Mouse (Mus musculus): ENCODE measurements around the gene Bcas3. TPM values are rescaled to one million over a fixed set of nuclear protein-coding genes. Genes with fewer than 3 reads are reported as not detected.

Bcas3 gene
- polyA plus RNA-seq, 1 experiment, result 21.2 TPM

DNA sequence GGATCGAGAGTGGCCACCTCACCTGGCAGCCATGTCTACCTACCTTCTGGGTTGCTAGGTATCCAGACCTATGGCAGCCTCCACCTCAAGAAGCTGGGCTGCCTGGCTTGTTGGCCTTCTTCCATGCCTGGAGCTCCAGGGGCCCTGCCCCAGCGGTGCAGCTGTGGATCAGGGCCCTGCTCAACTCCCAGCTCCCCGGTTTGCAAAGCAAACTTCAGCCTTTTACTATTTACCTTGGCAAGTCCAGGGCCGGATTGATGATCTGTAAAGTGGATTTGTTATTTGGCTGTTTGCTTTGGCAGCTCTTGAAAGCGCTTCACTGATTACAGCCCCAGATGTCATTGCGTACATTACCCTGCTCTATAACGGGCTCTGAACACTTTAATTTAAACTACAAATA, 422.5 kb downstream of the Bcas3 start:
- Histone ChIP-seq H3K27ac (replicated peaks; ENCODE audit: low read depth, low read length) (peak overlapping the region; percentile 81; the same call in 1 of the 2 replicates), H3K4me1 (ENCODE audit: control insufficient read depth, insufficient read depth, insufficient read length, low read length) (peaks cover 44% of the 10 kb centered on the region), H3K4me3 (ENCODE audit: insufficient read depth, low read depth, low read length) (no peak overlapping the region)

- H3K4me3 ChIP-seq (ENCODE audit: insufficient read depth, low read depth, low read length), result no peak overlapping the region
- peak overlapping the region; percentile 81 for H3K27ac ChIP-seq (replicated peaks; ENCODE audit: low read depth, low read length)
- peaks cover 40% of the 10 kb centered on the region for H3K4me1 ChIP-seq (ENCODE audit: control insufficient read depth, insufficient read depth, insufficient read length, low read length)
These were observed 423.9 kb downstream of the Bcas3 start for GRCm38 (mm10) chr11:85776861-85777360.

DNA sequence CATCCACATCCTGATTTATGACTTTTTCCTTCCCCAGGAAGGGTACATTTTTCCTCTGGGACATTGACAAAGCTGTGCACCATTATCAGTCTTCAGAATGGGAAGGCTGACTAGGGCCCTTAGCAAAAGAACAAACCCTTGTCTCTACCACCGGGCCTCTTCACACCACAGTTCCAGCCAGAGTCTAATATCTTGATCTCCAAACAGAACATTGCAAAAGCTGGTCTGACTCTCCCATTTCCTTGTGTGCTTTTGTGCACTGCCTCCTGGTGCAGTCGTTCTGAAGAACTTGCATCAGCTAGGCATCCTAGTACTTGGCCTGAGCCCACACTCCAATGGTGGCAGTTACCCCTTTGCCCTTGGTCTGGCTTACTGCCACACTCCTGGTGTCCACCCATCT, 425.0 kb downstream of the Bcas3 start:
- H3K4me1 ChIP-seq (ENCODE audit: control insufficient read depth, insufficient read depth, insufficient read length, low read length), result peaks cover 36% of the 10 kb centered on the region
- no peak overlapping the region for H3K4me3 ChIP-seq (ENCODE audit: insufficient read depth, low read depth, low read length)
- H3K27ac ChIP-seq (replicated peaks; ENCODE audit: low read depth, low read length), result no peak overlapping the region

- H3K27ac ChIP-seq (replicated peaks; ENCODE audit: low read depth, low read length), result no peak overlapping the region
- no peak overlapping the region for H3K4me3 ChIP-seq (ENCODE audit: insufficient read depth, low read depth, low read length)
These were observed 427.3 kb downstream of the Bcas3 start for GRCm38 (mm10) chr11:85780303-85780702.

DNA sequence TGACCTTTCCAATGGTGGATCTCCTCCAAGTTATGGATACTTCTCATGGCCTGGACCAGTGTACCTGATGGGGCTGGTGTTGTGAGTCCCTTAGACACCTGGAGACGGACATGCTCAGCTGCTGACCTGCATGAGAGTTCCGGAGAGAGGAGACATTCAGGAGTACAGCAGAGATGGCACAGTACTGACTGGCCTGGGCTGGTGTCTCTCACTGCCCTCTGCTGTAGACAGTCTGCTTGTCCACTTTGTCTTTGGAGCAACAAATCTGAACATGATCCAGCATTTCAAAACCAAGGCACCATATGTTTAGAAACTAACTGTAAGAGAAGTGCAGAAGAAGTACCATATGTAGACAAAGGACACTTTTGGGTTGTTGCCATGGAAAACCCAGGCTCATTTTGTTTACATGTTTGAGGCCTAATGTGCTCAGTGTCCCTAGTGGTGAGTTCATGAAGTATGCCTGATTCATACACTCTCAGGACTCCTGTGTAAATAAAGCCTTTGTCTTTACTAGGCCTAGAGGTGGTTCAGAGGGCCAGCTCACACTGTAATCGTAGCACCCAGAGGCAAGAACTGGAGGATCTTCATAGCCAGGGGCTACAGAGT, 433.2 kb downstream of the Bcas3 start:
- Histone ChIP-seq H3K4me1 (ENCODE audit: control insufficient read depth, insufficient read depth, insufficient read length, low read length) (no peaks in the 10 kb centered on the region), H3K27ac (replicated peaks; ENCODE audit: low read depth, low read length) (no peak overlapping the region), H3K4me3 (ENCODE audit: insufficient read depth, low read depth, low read length) (no peak overlapping the region)

More at GRCm38 (mm10) chr11:85780303-85780702, 427.3 kb downstream of the Bcas3 start:
- peaks cover 20% of the 10 kb centered on the region for H3K4me1 ChIP-seq (ENCODE audit: control insufficient read depth, insufficient read depth, insufficient read length, low read length)

DNA sequence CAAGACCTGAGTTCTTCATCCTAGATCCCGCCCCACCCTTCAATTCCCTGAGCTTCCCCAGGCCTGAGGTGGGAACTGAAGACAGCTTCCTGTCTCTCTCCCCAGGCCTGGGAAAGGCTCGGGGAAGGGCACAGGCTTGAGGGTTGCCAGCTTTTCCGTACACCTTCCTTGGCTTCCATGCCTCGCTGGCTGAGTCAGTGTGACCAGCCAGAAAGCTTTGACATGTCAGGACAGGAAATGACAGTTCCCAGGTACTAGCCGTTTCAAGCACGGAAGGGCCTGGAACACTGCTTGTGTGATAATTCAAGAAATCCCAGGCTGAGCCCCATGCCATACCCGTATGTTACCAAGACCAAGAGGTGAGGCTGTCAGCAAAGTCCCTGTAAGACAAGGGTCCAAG, 436.8 kb downstream of the Bcas3 start:
- Histone ChIP-seq H3K27ac (replicated peaks; ENCODE audit: low read depth, low read length) (no peak overlapping the region), H3K4me1 (ENCODE audit: control insufficient read depth, insufficient read depth, insufficient read length, low read length) (peaks cover 5% of the 10 kb centered on the region; the same call in 1 of the 2 replicates), H3K4me3 (ENCODE audit: insufficient read depth, low read depth, low read length) (no peak overlapping the region)

DNA sequence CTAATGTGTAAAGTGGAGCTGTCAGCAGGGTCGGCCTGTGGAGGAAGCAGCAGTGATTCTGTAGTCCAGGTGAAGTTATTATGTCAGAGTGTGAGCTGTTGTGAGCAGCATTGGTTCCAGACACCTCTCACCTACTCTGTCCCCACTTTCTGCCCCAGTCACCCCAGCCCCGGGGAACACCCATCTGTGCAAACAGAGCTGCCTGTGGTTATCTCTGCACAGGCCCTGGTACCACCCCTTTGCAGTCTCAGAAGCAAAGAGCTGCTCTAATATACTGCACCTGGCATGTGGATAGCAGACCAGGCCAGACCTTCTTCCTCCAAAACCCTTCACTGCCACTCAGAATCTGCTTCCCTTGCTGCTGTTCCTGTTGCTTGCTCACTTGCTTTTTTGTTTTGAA, 437.3 kb downstream of the Bcas3 start:
- Histone ChIP-seq H3K4me1 (ENCODE audit: control insufficient read depth, insufficient read depth, insufficient read length, low read length) (peaks cover 5% of the 10 kb centered on the region; the same call in 1 of the 2 replicates), H3K4me3 (ENCODE audit: insufficient read depth, low read depth, low read length) (no peak overlapping the region), H3K27ac (replicated peaks; ENCODE audit: low read depth, low read length) (no peak overlapping the region)

DNA sequence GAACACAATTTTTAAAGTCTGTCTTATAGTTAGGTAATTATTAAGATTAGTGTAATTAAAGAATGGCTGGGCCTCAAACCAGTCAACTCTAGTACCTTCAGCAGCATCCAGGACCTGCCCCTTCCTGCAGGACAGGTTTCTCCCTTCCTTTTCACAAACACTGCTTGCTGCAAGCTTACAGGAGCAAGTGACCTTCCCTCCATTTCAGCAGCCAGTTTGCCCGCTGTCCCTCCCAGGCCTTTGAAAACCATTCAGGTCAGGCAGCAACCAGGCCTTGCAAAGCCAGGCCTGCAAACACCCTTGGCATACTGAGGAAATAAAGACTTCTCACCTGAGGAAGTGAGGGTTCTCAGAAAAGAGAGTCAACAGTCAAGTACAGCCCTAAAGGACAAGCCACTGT, 438.2 kb downstream of the Bcas3 start:
- no peak overlapping the region for H3K4me3 ChIP-seq (ENCODE audit: insufficient read depth, low read depth, low read length)
- no peak overlapping the region; the same call in 1 of the 2 replicates for H3K27ac ChIP-seq (replicated peaks; ENCODE audit: low read depth, low read length)
- H3K4me1 ChIP-seq (ENCODE audit: control insufficient read depth, insufficient read depth, insufficient read length, low read length), result peaks cover 5% of the 10 kb centered on the region; the same call in 1 of the 2 replicates

DNA sequence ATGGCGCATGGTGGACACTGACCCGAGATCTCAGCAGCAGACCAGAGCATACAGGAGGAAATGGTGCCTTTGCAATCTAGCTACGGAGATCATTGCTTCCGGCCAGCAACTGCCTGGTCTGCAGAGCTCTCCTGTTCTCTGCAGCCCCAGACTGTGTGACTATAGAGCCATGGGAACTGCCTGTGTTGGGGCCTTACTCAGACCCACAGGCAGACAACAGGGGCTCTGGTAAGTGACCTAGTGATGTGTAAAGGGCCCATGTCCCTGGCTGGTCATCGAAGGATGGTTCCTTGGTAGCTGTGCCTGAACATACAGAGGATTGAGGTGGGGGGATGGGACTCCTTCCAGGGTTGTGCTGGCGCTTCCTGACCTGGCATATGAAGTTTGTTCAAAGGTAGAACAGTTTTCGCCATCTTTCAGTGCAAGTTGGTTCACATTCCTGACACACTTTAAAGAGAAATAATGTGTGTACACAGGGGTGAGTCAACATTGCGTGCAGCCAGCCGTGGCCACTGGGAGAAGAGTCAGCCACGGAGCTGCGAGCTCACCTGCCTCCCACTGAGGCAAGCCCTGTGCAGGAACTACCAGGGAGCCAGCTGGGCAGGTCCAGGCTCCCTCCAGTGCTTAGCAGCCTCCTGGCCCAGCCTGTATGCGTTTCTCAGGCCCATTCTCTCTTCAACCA, 439.7 kb downstream of the Bcas3 start:
- H3K4me1 ChIP-seq (ENCODE audit: control insufficient read depth, insufficient read depth, insufficient read length, low read length), result peaks cover 5% of the 10 kb centered on the region; the same call in 1 of the 2 replicates
- H3K4me3 ChIP-seq (ENCODE audit: insufficient read depth, low read depth, low read length), result no peak overlapping the region
- no peak overlapping the region for H3K27ac ChIP-seq (replicated peaks; ENCODE audit: low read depth, low read length)

- Histone ChIP-seq H3K4me3 (ENCODE audit: insufficient read depth, low read depth, low read length) (no peak overlapping the region), H3K4me1 (ENCODE audit: control insufficient read depth, insufficient read depth, insufficient read length, low read length) (peaks cover 6% of the 10 kb centered on the region; the same call in 1 of the 2 replicates), H3K27ac (replicated peaks; ENCODE audit: low read depth, low read length) (no peak overlapping the region)
These were observed 446.5 kb downstream of the Bcas3 start for GRCm38 (mm10) chr11:85799456-85799855.

DNA sequence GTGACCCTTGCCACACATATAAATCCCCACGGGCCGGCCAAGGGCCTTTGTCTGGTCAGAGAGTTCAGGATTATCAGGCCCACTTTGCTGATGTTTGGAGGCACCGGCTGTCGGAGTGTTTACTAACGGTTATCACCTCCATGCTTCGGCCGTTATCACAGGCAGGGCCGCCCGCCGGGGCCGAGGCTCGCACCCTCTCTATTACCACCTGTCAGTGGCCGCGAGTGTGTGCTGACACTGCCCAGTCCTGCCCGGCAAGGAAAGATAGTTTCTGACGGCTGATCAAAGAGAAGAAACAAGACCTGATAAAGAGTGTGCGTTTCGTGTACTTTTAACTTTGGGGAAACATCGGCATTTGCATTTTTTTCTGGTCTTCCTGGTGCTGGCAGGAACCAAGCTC, 446.9 kb downstream of the Bcas3 start:
- peaks cover 6% of the 10 kb centered on the region; the same call in 1 of the 2 replicates for H3K4me1 ChIP-seq (ENCODE audit: control insufficient read depth, insufficient read depth, insufficient read length, low read length)
- H3K4me3 ChIP-seq (ENCODE audit: insufficient read depth, low read depth, low read length), result no peak overlapping the region
- H3K27ac ChIP-seq (replicated peaks; ENCODE audit: low read depth, low read length), result no peak overlapping the region

GRCm38 (mm10) chr11:85800380-85800779, 447.4 kb downstream of the Bcas3 start:
- peaks cover 6% of the 10 kb centered on the region; the same call in 1 of the 2 replicates for H3K4me1 ChIP-seq (ENCODE audit: control insufficient read depth, insufficient read depth, insufficient read length, low read length)
- no peak overlapping the region for H3K27ac ChIP-seq (replicated peaks; ENCODE audit: low read depth, low read length)
- no peak overlapping the region for H3K4me3 ChIP-seq (ENCODE audit: insufficient read depth, low read depth, low read length)

GRCm38 (mm10) chr11:85804048-85804447, 451.1 kb downstream of the Bcas3 start:
- Histone ChIP-seq H3K4me1 (ENCODE audit: control insufficient read depth, insufficient read depth, insufficient read length, low read length) (peaks cover 6% of the 10 kb centered on the region; the same call in 1 of the 2 replicates), H3K27ac (replicated peaks; ENCODE audit: low read depth, low read length) (no peak overlapping the region), H3K4me3 (ENCODE audit: insufficient read depth, low read depth, low read length) (no peak overlapping the region)

GRCm38 (mm10) chr11:85805779-85806178, 452.8 kb downstream of the Bcas3 start:
- Histone ChIP-seq H3K4me1 (ENCODE audit: control insufficient read depth, insufficient read depth, insufficient read length, low read length) (no peaks in the 10 kb centered on the region), H3K4me3 (ENCODE audit: insufficient read depth, low read depth, low read length) (no peak overlapping the region), H3K27ac (replicated peaks; ENCODE audit: low read depth, low read length) (no peak overlapping the region)

GRCm38 (mm10) chr11:85807353-85807752, 454.4 kb downstream of the Bcas3 start:
- H3K4me3 ChIP-seq (ENCODE audit: insufficient read depth, low read depth, low read length), result no peak overlapping the region
- no peak overlapping the region for H3K27ac ChIP-seq (replicated peaks; ENCODE audit: low read depth, low read length)
- H3K4me1 ChIP-seq (ENCODE audit: control insufficient read depth, insufficient read depth, insufficient read length, low read length), result no peaks in the 10 kb centered on the region

DNA sequence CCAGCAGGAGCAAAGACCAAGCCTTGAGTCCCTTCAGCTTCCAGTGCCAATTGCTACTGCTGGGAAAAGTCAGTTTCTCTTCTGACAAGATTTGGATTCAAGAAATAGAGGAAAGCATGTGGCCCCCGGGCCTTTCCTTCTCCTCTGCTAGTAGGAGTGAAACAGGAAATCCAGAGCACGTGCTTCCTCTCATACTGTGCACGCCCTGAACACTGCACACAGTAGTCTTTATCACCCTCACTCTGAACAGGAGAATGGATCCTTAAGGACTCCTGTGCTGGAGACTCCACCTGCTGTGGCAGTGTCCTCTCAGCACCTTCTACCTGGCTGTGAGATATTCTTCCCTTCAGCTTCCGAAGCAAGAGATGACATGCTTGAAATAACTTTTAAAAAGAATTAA, 458.3 kb downstream of the Bcas3 start:
- H3K4me3 ChIP-seq (ENCODE audit: insufficient read depth, low read depth, low read length), result no peak overlapping the region
- H3K4me1 ChIP-seq (ENCODE audit: control insufficient read depth, insufficient read depth, insufficient read length, low read length), result no peaks in the 10 kb centered on the region
- no peak overlapping the region for H3K27ac ChIP-seq (replicated peaks; ENCODE audit: low read depth, low read length)

All from brown adipose tissue, adult 24 weeks (tissue).